Mouse (Mus musculus): Measurements from ENCODE around the gene Ndufa13. TPM values are rescaled to one million over a fixed set of nuclear protein-coding genes. Genes with fewer than 3 reads are reported as not detected.

Ndufa13 gene
- 102 and 147 TPM in 2 replicates for polyA plus RNA-seq (2012; rRNA removed; ENCODE audit: low replicate concordance)

DNA sequence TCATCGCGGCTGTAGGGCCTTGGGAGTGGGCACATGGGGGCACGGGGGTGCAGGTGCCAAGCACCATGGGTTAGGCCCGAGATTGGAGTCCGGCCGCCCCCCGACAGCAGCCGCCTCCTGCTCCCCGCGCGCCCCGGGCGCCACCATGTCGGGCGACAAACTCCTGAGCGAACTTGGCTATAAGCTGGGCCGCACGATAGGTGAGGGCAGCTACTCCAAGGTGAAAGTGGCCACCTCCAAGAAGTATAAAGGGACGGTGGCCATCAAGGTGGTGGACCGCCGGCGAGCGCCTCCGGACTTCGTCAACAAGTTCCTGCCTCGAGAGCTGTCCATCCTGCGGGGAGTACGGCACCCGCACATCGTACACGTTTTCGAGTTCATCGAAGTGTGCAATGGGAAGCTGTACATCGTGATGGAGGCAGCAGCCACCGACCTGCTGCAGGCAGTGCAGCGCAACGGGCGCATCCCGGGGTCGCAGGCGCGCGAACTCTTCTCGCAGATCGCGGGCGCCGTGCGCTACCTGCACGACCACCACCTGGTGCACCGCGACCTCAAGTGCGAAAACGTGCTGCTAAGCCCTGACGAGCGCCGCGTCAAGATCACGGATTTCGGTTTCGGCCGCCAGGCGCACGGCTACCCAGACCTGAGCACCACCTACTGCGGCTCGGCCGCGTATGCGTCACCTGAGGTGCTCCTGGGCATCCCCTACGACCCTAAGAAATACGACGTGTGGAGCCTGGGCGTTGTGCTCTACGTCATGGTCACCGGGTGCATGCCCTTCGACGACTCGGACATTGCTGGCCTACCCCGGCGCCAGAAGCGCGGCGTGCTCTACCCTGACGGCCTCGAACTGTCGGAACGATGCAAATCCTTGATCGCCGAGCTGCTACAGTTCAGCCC is at the start of gene Ndufa13, which contains the start of the genes Tssk6 and Yjefn3:
TSS of gene Ndufa13 (minus strand) at position 396 of the 900 bp plus-strand sequence.
TSS of gene Tssk6 (plus strand) at position 22 of the 900 bp plus-strand sequence.
TSS of gene Yjefn3 (minus strand) at position 550 of the 900 bp plus-strand sequence.

GRCm38 (mm10) chr8:69887289-69888243 is 14.8 kb downstream of the Ndufa13 start, which contains the start of gene Cilp2:
Cilp2 (minus strand) TSS chr8:69887687.

Other genes with a start within 250 kb of the Ndufa13 start
- gene Zfp964, start 248.1 kb downstream of the Ndufa13 start, polyA plus RNA-seq (2012; rRNA removed; ENCODE audit: low replicate concordance): 0.11 and 0.20 TPM in 2 replicates
- gene Zfp869, start 191.8 kb downstream of the Ndufa13 start, polyA plus RNA-seq (2012; rRNA removed; ENCODE audit: low replicate concordance): 0.20 and 0.25 TPM in 2 replicates
- gene Zfp963, start 152.6 kb downstream of the Ndufa13 start, polyA plus RNA-seq (2012; rRNA removed; ENCODE audit: low replicate concordance): 0.54 and 0.87 TPM in 2 replicates
- 0.65 TPM in 1 of 2 replicates, not detected in the other for gene Gm20422, start 127.7 kb downstream of the Ndufa13 start, polyA plus RNA-seq (2012; rRNA removed; ENCODE audit: low replicate concordance)
- gene Atp13a1, start 111.4 kb downstream of the Ndufa13 start, polyA plus RNA-seq (2012; rRNA removed; ENCODE audit: low replicate concordance): 95.3 and 108 TPM in 2 replicates
- gene Zfp866, start 111.4 kb downstream of the Ndufa13 start, polyA plus RNA-seq (2012; rRNA removed; ENCODE audit: low replicate concordance): 1.9 and 2.0 TPM in 2 replicates
- 61.4 and 67.2 TPM in 2 replicates for gene Gmip, start 93.9 kb downstream of the Ndufa13 start, polyA plus RNA-seq (2012; rRNA removed; ENCODE audit: low replicate concordance)
- 2.3 and 2.5 TPM in 2 replicates for gene Lpar2, start 80.1 kb downstream of the Ndufa13 start, polyA plus RNA-seq (2012; rRNA removed; ENCODE audit: low replicate concordance)
- 8.2 and 13.8 TPM in 2 replicates for gene Pbx4, start 70.1 kb downstream of the Ndufa13 start, polyA plus RNA-seq (2012; rRNA removed; ENCODE audit: low replicate concordance)
- 0.12 and 0.19 TPM in 2 replicates for gene Cilp2, start 14.9 kb downstream of the Ndufa13 start, polyA plus RNA-seq (2012; rRNA removed; ENCODE audit: low replicate concordance)
- gene Tssk6, start 374 bp downstream of the Ndufa13 start, polyA plus RNA-seq (2012; rRNA removed; ENCODE audit: low replicate concordance): 0.84 and 2.0 TPM in 2 replicates
- 1.9 and 2.1 TPM in 2 replicates for gene Yjefn3, start 154 bp upstream of the Ndufa13 start, polyA plus RNA-seq (2012; rRNA removed; ENCODE audit: low replicate concordance)
- 63.2 and 68.6 TPM in 2 replicates for gene Gatad2a, start 93.8 kb upstream of the Ndufa13 start, polyA plus RNA-seq (2012; rRNA removed; ENCODE audit: low replicate concordance)
- gene Mau2, start 140.2 kb upstream of the Ndufa13 start, polyA plus RNA-seq (2012; rRNA removed; ENCODE audit: low replicate concordance): 60.8 and 62.1 TPM in 2 replicates
- 6.1 and 7.7 TPM in 2 replicates for gene Sugp1, start 140.3 kb upstream of the Ndufa13 start, polyA plus RNA-seq (2012; rRNA removed; ENCODE audit: low replicate concordance)
- gene Tm6sf2, start 170.4 kb upstream of the Ndufa13 start, polyA plus RNA-seq (2012; rRNA removed; ENCODE audit: low replicate concordance): 766 and 1,530 TPM in 2 replicates
- 1.7 and 3.7 TPM in 2 replicates for gene Hapln4, start 180.9 kb upstream of the Ndufa13 start, polyA plus RNA-seq (2012; rRNA removed; ENCODE audit: low replicate concordance)
- gene Ncan, start 218.3 kb upstream of the Ndufa13 start, polyA plus RNA-seq (2012; rRNA removed; ENCODE audit: low replicate concordance): 0.07 and 0.09 TPM in 2 replicates
- gene Nr2c2ap, start 228.8 kb upstream of the Ndufa13 start, polyA plus RNA-seq (2012; rRNA removed; ENCODE audit: low replicate concordance): 8.5 and 9.3 TPM in 2 replicates
- 32.6 and 33.8 TPM in 2 replicates for gene Rfxank, start 236.6 kb upstream of the Ndufa13 start, polyA plus RNA-seq (2012; rRNA removed; ENCODE audit: low replicate concordance)
- 47.0 and 48.5 TPM in 2 replicates for gene Borcs8, start 236.9 kb upstream of the Ndufa13 start, polyA plus RNA-seq (2012; rRNA removed; ENCODE audit: low replicate concordance)
- gene Mef2b, start 237.2 kb upstream of the Ndufa13 start, polyA plus RNA-seq (2012; rRNA removed; ENCODE audit: low replicate concordance): 1.1 and 2.9 TPM in 2 replicates

All from duodenum, adult 2 months (tissue).